Mouse (Mus musculus): ENCODE results near the gene St3gal3.

DNA sequence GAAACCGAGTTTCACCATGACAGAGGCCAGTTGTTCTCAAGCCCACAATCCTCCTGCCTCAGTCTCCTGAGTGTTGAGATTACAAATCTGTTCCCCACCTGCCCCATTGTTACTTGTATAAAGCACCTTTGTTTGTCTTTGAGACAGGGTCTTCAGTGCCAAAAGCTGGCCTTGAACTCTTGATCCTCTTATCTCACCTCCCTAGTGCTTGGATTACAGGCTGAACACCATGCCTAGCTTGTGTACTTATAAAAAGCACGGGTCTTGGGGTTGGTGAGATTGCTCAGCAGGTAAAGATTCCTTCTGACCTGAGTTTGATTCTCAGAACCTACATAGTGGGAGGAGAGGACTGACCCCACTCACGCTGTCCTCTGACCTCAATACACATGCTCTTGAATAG, 144.1 kb downstream of the St3gal3 start:
- TF ChIP-seq POLR2A (IDR thresholded peaks at IDR 0.05; ENCODE audit: extremely low read depth, insufficient read depth, low read length): no peak
- no peak for TF ChIP-seq CTCF (IDR thresholded peaks at IDR 0.05; ENCODE audit: low read depth, low read length)

Measured in liver, adult 2 months (tissue).